Mouse (Mus musculus) heart, embryonic 12.5 days (tissue): ENCODE measurements around the gene Epn1. TPM values are rescaled to one million over a fixed set of nuclear protein-coding genes. Genes with fewer than 3 reads are reported as not detected.

Source experiments
- microRNA-seq: library from miRNA; unstranded; fragments of <30 nt; microRNA quantifications from one replicate; pipeline ENCODE4, GENCODE M21; 2017
- polyA plus RNA-seq: library from polyadenylated mRNA; unstranded; fragments of >200 nt; fragmentation: Nextera tagmentation; extraction: Ambion mirVana; gene quantifications from 2 replicates; pipeline ENCODE4 v1.2.1, GENCODE M21; 2016

The Epn1 gene
- polyA plus RNA-seq, 1 experiment from 2014 or later: 52.1 TPM

Small RNAs within 50 kb of the gene (microRNA-seq; reads per million reads assigned to microRNA genes)
- not detected for gene Gm26217

Other genes with a start within 250 kb of the Epn1 start
- gene Shisa7, start 235.5 kb upstream of the Epn1 start, polyA plus RNA-seq: 0.05 TPM in 1 of 2 replicates, not detected in the other
- gene Isoc2b, start 210.0 kb upstream of the Epn1 start, polyA plus RNA-seq: 3.9 and 4.4 TPM in 2 replicates
- gene Isoc2a, start 203.1 kb upstream of the Epn1 start, polyA plus RNA-seq: 0.74 and 1.0 TPM in 2 replicates
- gene Gm36210, start 173.7 kb upstream of the Epn1 start, polyA plus RNA-seq: 0.27 and 0.30 TPM in 2 replicates
- gene Zfp628, start 165.0 kb upstream of the Epn1 start, polyA plus RNA-seq: 2.6 and 2.9 TPM in 2 replicates
- gene Nat14, start 158.2 kb upstream of the Epn1 start, polyA plus RNA-seq: 4.6 and 5.5 TPM in 2 replicates
- 1.5 and 1.7 TPM in 2 replicates for gene Ssc5d, start 154.4 kb upstream of the Epn1 start, polyA plus RNA-seq
- gene Sbk2, start 115.8 kb upstream of the Epn1 start, polyA plus RNA-seq: 2.1 and 2.6 TPM in 2 replicates
- gene Sbk3, start 109.1 kb upstream of the Epn1 start, polyA plus RNA-seq: 0.08 and 0.17 TPM in 2 replicates
- 26.0 and 29.3 TPM in 2 replicates for gene Zfp579, start 84.1 kb upstream of the Epn1 start, polyA plus RNA-seq
- 9.8 and 10.4 TPM in 2 replicates for gene Zfp524, start 65.8 kb upstream of the Epn1 start, polyA plus RNA-seq
- gene Fiz1, start 65.5 kb upstream of the Epn1 start, polyA plus RNA-seq: 28.9 and 31.2 TPM in 2 replicates
- not detected in 2 replicates for gene Gm44973, start 64.7 kb upstream of the Epn1 start, polyA plus RNA-seq
- gene Zfp865, start 59.9 kb upstream of the Epn1 start, polyA plus RNA-seq: 5.1 and 5.4 TPM in 2 replicates
- 1.5 and 1.7 TPM in 2 replicates for gene Ccdc106, start 59.7 kb upstream of the Epn1 start, polyA plus RNA-seq
- gene 4632433K11Rik, start 46.1 kb upstream of the Epn1 start, polyA plus RNA-seq: not detected in 2 replicates
- 3.6 and 4.9 TPM in 2 replicates for gene Zfp784, start 41.8 kb upstream of the Epn1 start, polyA plus RNA-seq
- gene Zfp580, start 28.7 kb upstream of the Epn1 start, polyA plus RNA-seq: 16.6 and 17.7 TPM in 2 replicates
- gene U2af2, start 18.1 kb upstream of the Epn1 start, polyA plus RNA-seq: 81.7 and 83.9 TPM in 2 replicates
- not detected in 2 replicates for gene Rfpl4, start 36.7 kb downstream of the Epn1 start, polyA plus RNA-seq
- 0.96 and 2.2 TPM in 2 replicates for gene Rasl2-9, start 45.7 kb downstream of the Epn1 start, polyA plus RNA-seq
- gene Vmn1r55, start 69.4 kb downstream of the Epn1 start, polyA plus RNA-seq: not detected in 2 replicates
- gene Vmn1r56, start 116.5 kb downstream of the Epn1 start, polyA plus RNA-seq: not detected in 2 replicates
- gene Vmn1r57, start 138.3 kb downstream of the Epn1 start, polyA plus RNA-seq: not detected in 2 replicates